In genomic region chr15:102257202-102258075, GRCm38 (mm10) we compare ENCODE assay signal across 8 mouse cellular contexts. TPM values are rescaled to one million over a fixed set of nuclear protein-coding genes. Genes with fewer than 3 reads are reported as not detected.
A peak's percentile ranks its signal among the peaks of the same experiment; 100 is the strongest.
DNase-seq lines count a peak whose midpoint lies in the region; ATAC-seq and TF ChIP-seq lines count a peak whose summit lies in the region.

Gene Rarg (minus strand): TSS chr15:102257517.

- TF ChIP-seq POLR2A in thymus, adult 2 months (IDR thresholded peaks at IDR 0.05; ENCODE audit: control insufficient read depth, extremely low read depth, insufficient read depth, low read length, poor library complexity): no peak
- TF ChIP-seq POLR2A in myocyte (IDR thresholded peaks at IDR 0.05; ENCODE audit: insufficient read length, low read depth): peak; percentile 78

- H3K4me3 ChIP-seq in thymus, adult 2 months (ENCODE audit: control insufficient read depth, insufficient read depth, low read length): peak within 1 kb of the TSS; percentile 46
- H3K4me3 ChIP-seq in liver, embryonic 12.5 days: peak within 1 kb of the TSS; percentile 58
- H3K4me3 ChIP-seq in myocyte: peak within 1 kb of the TSS; percentile 52

- H3K4me2 ChIP-seq in liver, embryonic 12.5 days: peak within 1 kb of the TSS; percentile 86
- peak within 1 kb of the TSS; percentile 99 for H3K4me2 ChIP-seq in myocyte (ENCODE audit: low read depth)

- no peak for DNase-seq in thymus, adult 2 months
- DNase-seq in thymus, adult 18-20 months: no peak
- DNase-seq in gastrocnemius, postnatal 36 days: peak; percentile 40 to 61
- no peak for DNase-seq in natural killer cell, adult 2 months (ENCODE audit: low spot score in 2 of 2)

- peak within 1 kb of the TSS; percentile 4 for H3ac ChIP-seq in myocyte (ENCODE audit: control insufficient read depth, insufficient read length)

- H3K27ac ChIP-seq in thymus, adult 2 months (ENCODE audit: control insufficient read depth, insufficient read depth, low read length): peak within 1 kb of the TSS; percentile 11; the same call in 1 of the 2 replicates
- H3K27ac ChIP-seq in liver, embryonic 12.5 days: no peak within 1 kb of the TSS

- H3K9me3 ChIP-seq in liver, embryonic 12.5 days (replicated peaks): no peaks in the 10 kb centered on the region

- TF ChIP-seq CTCF in thymus, adult 2 months (IDR thresholded peaks at IDR 0.05; ENCODE audit: borderline replicate concordance, control insufficient read depth, extremely low read depth, insufficient read depth, low read length, poor library complexity): no peak

- peaks cover 9% of the 10 kb centered on the region; the same call in 1 of the 2 replicates for H3K27me3 ChIP-seq in thymus, adult 2 months (ENCODE audit: control insufficient read depth, insufficient read depth, low read length)
- peaks cover 93% of the 10 kb centered on the region for H3K27me3 ChIP-seq in liver, embryonic 12.5 days (replicated peaks)
- H3K27me3 ChIP-seq in myocyte (ENCODE audit: control insufficient read depth, insufficient read depth, insufficient read length): no peaks in the 10 kb centered on the region

- ATAC-seq in cerebellum, adult (ENCODE audit: insufficient number of reproducible peaks, low FRiP score, low TSS enrichment): peak; percentile 56
- ATAC-seq in inflammation-experienced regulatory T-cells, adult 6 months: peak; percentile 47
- ATAC-seq in liver, embryonic 12.5 days: peak; percentile 39; the same call in 1 of the 2 replicates

- no peaks in the 10 kb centered on the region for H3K36me3 ChIP-seq in thymus, adult 2 months (ENCODE audit: control insufficient read depth, insufficient read depth, low read length)
- no peaks in the 10 kb centered on the region for H3K36me3 ChIP-seq in liver, embryonic 12.5 days
- no peaks in the 10 kb centered on the region for H3K36me3 ChIP-seq in myocyte (ENCODE audit: control insufficient read depth, insufficient read depth)

- peaks cover 6% of the 10 kb centered on the region for H3K4me1 ChIP-seq in thymus, adult 2 months (replicated peaks; ENCODE audit: control insufficient read depth, insufficient read depth, low read length)
- peaks cover 25% of the 10 kb centered on the region for H3K4me1 ChIP-seq in liver, embryonic 12.5 days

- intact Hi-C loops in gastrocnemius, postnatal 36 days (cut with DNase I): no loop called here

- H3K79me2 ChIP-seq in myocyte (ENCODE audit: control insufficient read depth, insufficient read depth): peaks cover 5% of the 10 kb centered on the region

- peak within 1 kb of the TSS; percentile 55; the same call in 1 of the 2 replicates for H3K9ac ChIP-seq in liver, embryonic 12.5 days

- WGBS in thymus, adult 2 months: 5% methylated on average over 44 of the region's 46 CpGs
- WGBS in liver, embryonic 12.5 days (ENCODE audit: insufficient replicate concordance): 3% methylated on average over 40 of the region's 46 CpGs

TF ChIP-seq in myocyte, 11 proteins besides CTCF, POLR2A, EP300 and RAD21:
- no peak for TF ChIP-seq MYOD1 (IDR thresholded peaks at IDR 0.05; ENCODE audit: control insufficient read depth in 1 of 3, insufficient read length in 2 of 3, low read depth in 2 of 3)
- TF ChIP-seq MYOG (IDR thresholded peaks at IDR 0.05; ENCODE audit: control insufficient read depth in 1 of 3, insufficient read depth in 1 of 3, insufficient read length in 2 of 3, low read depth in 2 of 3): no peak
- TF ChIP-seq MAX (IDR thresholded peaks at IDR 0.05; ENCODE audit: low read depth): no peak
- TF ChIP-seq REST (IDR thresholded peaks at IDR 0.05; ENCODE audit: insufficient read depth, insufficient read length): no peak
- peak; percentile 90 for TF ChIP-seq POLR2AphosphoS2 (IDR thresholded peaks at IDR 0.05; ENCODE audit: insufficient read length, low read depth)
- TF ChIP-seq CEBPB (IDR thresholded peaks at IDR 0.05; ENCODE audit: insufficient read depth, poor library complexity, severe bottlenecking): no peak
- TF ChIP-seq E2F4 (IDR thresholded peaks at IDR 0.05; ENCODE audit: insufficient read depth): no peak
- TF ChIP-seq SRF (IDR thresholded peaks at IDR 0.05; ENCODE audit: control insufficient read depth, insufficient read length, low read depth): no peak
- no peak for TF ChIP-seq TCF12 (IDR thresholded peaks at IDR 0.05; ENCODE audit: insufficient read depth, poor library complexity, severe bottlenecking)
- no peak for TF ChIP-seq TCF3 (IDR thresholded peaks at IDR 0.05; ENCODE audit: insufficient read length, low read depth)
- TF ChIP-seq USF1 (IDR thresholded peaks at IDR 0.05; ENCODE audit: low read depth): peak; percentile 86

RNA-seq across cellular contexts. Expression of gene Rarg, which starts in this region (rescaled TPM):
- 18.9 and 23.7 TPM in 2 replicates for polyA plus RNA-seq in thymus, adult 2 months (2012; rRNA removed)
- total RNA-seq in gastrocnemius, postnatal 36 days (2021): 1 to 10 TPM; 9.3 to 9.9 TPM
- polyA plus RNA-seq in inflammation-experienced regulatory T-cells, adult 6 months (2017; shearing (Covaris generic)): 10 to 100 TPM; 15.5 to 18.4 (median 18.3) TPM
- 4.4 and 4.9 TPM in 2 replicates for polyA plus RNA-seq in liver, embryonic 12.5 days (2016; fragmentation: Nextera tagmentation; extraction: Ambion mirVana)
- polyA plus RNA-seq in myocyte (2012; fragmentation: generic; extraction: Trizol): 63.8 TPM

Comparison
In these comparisons a context has a peak if more than half of its experiments do, and no peak if none do; other contexts are left out.
1. DNase-seq: peak in gastrocnemius, postnatal 36 days (2 of 2); none in thymus, adult 2 months (single experiment), thymus, adult 18-20 months (0 of 2) and natural killer cell, adult 2 months (0 of 2).
2. Peak in every context shown above with its lines, with median percentiles within 50 percentile points of each other: H3K4me3 ChIP-seq and ATAC-seq.